Mouse (Mus musculus) ES-Bruce4 (cell line): ENCODE results near the gene Prkcsh. TPM values are rescaled to one million over a fixed set of nuclear protein-coding genes. Genes with fewer than 3 reads are reported as not detected.

Experiments
- H3K27ac ChIP-seq: 2 replicates; pipeline ENCODE4 v1.5.1; 2012; ENCODE audit warnings: low read length, inconsistent platforms; ENCODE audit not compliant: insufficient read depth
- H3K27me3 ChIP-seq: 2 replicates; pipeline ENCODE4 v1.6.1; 2012; ENCODE audit warnings: mild to moderate bottlenecking, low read length, inconsistent platforms; ENCODE audit not compliant: control insufficient read depth, poor library complexity, insufficient read depth, severe bottlenecking
- H3K36me3 ChIP-seq: 2 replicates; pipeline ENCODE4 v1.6.1; 2012; ENCODE audit warnings: inconsistent platforms, mild to moderate bottlenecking, low read length, moderate library complexity; ENCODE audit not compliant: control insufficient read depth, poor library complexity, insufficient read depth, severe bottlenecking
- H3K4me1 ChIP-seq: one replicate; pipeline ENCODE4 v1.8.1; 2011; ENCODE audit warnings: low read length; ENCODE audit not compliant: control insufficient read depth, insufficient read depth
- H3K4me3 ChIP-seq: 2 replicates; pipeline ENCODE4 v1.5.1; 2011; ENCODE audit warnings: low read depth, mild to moderate bottlenecking, low read length
- H3K9ac ChIP-seq: 2 replicates; pipeline ENCODE4 v1.6.1; 2012; ENCODE audit warnings: low read depth, mild to moderate bottlenecking, inconsistent platforms; ENCODE audit not compliant: poor library complexity, severe bottlenecking
- H3K9me3 ChIP-seq: replicated peaks from 2 replicates; pipeline ENCODE4 v1.6.1; 2012; ENCODE audit warnings: mild to moderate bottlenecking, low read length, inconsistent platforms; ENCODE audit not compliant: control insufficient read depth, poor library complexity, insufficient read depth, severe bottlenecking
- CTCF ChIP-seq: IDR thresholded peaks from one replicate; pipeline ENCODE4 v1.8.1; 2011; ENCODE audit warnings: low read depth, low read length
- EP300 ChIP-seq: IDR thresholded peaks from 2 replicates; pipeline ENCODE4 v1.6.1; 2011; ENCODE audit warnings: low read depth, low read length; ENCODE audit not compliant: insufficient read depth
- POLR2A ChIP-seq: IDR thresholded peaks from one replicate; pipeline ENCODE4 v1.8.1; 2011; ENCODE audit warnings: low read length; ENCODE audit not compliant: insufficient read depth
- polyA plus RNA-seq: library from polyadenylated mRNA; stranded (reverse); fragments of >200 nt; gene quantifications from 2 replicates; pipeline ENCODE4 v1.2.4, GENCODE M21; 2011; ENCODE audit warnings: low read depth; ENCODE audit not compliant: missing spikeins, insufficient read depth, insufficient read length

The Prkcsh gene
- 108 and 116 TPM in 2 replicates for polyA plus RNA-seq

DNA sequence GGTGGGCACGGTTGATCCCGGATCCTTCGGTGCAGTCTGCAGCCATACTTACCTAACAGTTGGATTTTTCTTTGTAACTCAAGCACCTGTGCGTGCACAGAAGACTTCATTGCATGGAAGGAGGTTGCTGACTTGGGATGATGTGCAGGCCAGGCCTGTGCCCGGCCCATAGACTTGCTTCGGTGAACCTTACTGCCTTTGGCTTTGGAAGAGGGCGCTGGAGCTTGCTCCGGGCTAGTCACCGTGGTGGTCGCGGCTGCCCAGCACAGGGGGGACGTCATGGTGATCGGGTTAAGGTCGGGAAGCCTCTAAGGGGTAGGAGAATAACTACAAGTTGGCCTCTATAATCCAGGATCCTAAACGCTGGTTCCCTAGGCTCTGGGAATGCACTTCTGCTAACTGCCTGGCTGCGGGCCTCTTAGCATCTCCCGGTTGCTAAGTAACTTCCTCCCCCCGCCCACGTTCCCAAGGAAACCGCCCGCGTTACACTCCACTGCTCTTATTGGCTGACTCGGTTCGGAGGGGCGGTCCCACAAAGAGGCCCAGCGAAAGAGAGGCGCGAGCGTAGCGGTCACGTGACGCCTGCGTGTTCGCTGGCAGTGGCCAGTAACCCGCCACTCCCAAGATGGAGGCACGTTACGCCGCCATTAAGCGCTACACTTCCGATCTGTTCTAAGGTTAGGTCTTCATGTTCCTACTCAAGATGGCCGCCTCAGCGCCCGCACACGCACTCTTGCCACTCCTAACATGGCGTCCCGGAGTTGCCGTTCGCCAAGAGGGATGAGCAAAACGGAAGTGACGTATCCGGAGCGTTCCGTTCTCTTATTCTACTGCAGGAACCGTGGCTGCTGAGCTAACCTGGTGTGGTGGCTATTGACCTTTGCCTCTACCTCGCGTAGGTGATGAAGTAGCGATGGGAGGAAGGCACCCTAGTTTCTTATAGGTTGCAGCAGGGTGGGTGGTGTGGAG is at the start of gene Prkcsh, which contains the start of gene Ccdc151:
Gene Prkcsh (plus strand): TSS at position 613 of the 969 bp plus-strand sequence.
Gene Ccdc151 (minus strand): TSS at position 441 of the 969 bp plus-strand sequence.
- TF ChIP-seq POLR2A (peak; percentile 87), CTCF (no peak), EP300 (peak; percentile 34; the same call in 1 of the 2 replicates)
- Histone ChIP-seq H3K27me3 (no peaks in the 10 kb centered on the region), H3K4me3 (peak within 1 kb of the TSS; percentile 89), H3K36me3 (peaks cover 30% of the 10 kb centered on the region), H3K4me1 (no peaks in the 10 kb centered on the region), H3K27ac (peak within 1 kb of the TSS; percentile 11), H3K9ac (peak within 1 kb of the TSS; percentile 38), H3K9me3 (no peaks in the 10 kb centered on the region)

DNA sequence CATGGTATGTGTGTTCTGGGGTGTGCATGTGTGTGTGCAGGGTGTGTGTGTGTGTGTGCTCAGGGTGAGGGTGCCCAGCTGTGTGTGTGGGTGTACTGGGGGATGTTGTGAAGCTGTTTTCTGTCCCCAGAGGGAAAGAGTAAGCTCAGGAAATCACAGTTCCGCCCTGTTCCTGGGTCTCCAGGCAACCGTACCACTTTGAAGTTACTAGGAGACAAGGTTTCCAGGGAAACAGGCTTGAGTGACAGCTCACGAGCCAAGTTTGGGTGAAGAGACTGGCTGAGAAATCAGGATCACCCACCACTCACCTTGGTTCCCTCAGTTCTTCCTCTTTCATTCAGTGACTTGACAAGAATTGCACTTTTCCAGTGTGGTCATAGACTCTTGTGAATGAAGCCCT is 49.0 kb upstream of the Prkcsh start:
- H3K4me3 ChIP-seq: no peak overlapping the region
- no peaks in the 10 kb centered on the region for H3K9me3 ChIP-seq
- H3K9ac ChIP-seq: no peak overlapping the region
- no peak for TF ChIP-seq EP300
- TF ChIP-seq CTCF: no peak
- TF ChIP-seq POLR2A: no peak
- H3K36me3 ChIP-seq: no peaks in the 10 kb centered on the region
- no peak overlapping the region for H3K27ac ChIP-seq
- no peaks in the 10 kb centered on the region for H3K4me1 ChIP-seq
- H3K27me3 ChIP-seq: no peaks in the 10 kb centered on the region

DNA sequence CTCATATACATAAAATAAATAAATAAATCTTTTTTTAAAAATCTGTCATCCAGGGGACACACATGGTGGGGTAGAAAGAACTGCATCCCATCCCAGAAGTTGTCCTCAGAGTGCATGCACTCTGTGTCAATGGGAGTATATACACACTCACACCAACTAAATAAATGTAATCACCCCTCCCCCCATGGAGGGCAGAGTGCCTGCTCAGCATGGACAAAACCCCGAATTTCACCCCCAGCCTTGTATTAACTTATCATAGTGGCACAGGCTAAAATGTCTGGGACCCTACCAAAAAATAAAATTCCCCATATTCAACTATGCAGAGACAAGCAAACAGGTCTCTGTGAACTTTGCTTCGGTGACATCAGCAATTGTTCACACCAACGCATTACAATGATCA is 48.0 kb upstream of the Prkcsh start:
- H3K27ac ChIP-seq: no peak overlapping the region
- TF ChIP-seq EP300 (no peak), CTCF (no peak), POLR2A (no peak)
- H3K9me3 ChIP-seq: no peaks in the 10 kb centered on the region
- H3K27me3 ChIP-seq: no peaks in the 10 kb centered on the region
- no peak overlapping the region for H3K4me3 ChIP-seq
- H3K4me1 ChIP-seq: no peaks in the 10 kb centered on the region
- H3K9ac ChIP-seq: no peak overlapping the region
- no peaks in the 10 kb centered on the region for H3K36me3 ChIP-seq

DNA sequence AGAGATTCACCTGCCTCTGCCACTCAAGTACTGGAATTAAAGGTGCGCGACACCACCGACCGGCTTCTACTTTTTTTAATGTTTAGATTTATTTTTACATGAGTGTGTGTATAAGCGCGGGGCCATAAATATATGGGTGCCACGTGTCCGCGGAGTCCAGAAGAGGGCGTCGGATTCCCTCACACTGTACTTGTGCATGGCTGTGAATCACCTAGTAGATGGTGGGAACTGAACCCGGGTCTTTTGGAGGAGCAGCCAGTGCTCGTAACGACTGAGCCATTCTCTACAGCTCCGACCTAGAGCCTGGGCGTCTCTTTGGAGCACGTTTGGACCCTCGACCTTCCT is 47.4 kb upstream of the Prkcsh start:
- H3K27ac ChIP-seq: no peak overlapping the region
- no peaks in the 10 kb centered on the region for H3K36me3 ChIP-seq
- H3K27me3 ChIP-seq: no peaks in the 10 kb centered on the region
- peak overlapping the region; percentile 46 for H3K9ac ChIP-seq
- H3K4me1 ChIP-seq: no peaks in the 10 kb centered on the region
- no peaks in the 10 kb centered on the region for H3K9me3 ChIP-seq
- TF ChIP-seq POLR2A (no peak), CTCF (peak; percentile 46), EP300 (no peak)
- peak overlapping the region; percentile 99 for H3K4me3 ChIP-seq

DNA sequence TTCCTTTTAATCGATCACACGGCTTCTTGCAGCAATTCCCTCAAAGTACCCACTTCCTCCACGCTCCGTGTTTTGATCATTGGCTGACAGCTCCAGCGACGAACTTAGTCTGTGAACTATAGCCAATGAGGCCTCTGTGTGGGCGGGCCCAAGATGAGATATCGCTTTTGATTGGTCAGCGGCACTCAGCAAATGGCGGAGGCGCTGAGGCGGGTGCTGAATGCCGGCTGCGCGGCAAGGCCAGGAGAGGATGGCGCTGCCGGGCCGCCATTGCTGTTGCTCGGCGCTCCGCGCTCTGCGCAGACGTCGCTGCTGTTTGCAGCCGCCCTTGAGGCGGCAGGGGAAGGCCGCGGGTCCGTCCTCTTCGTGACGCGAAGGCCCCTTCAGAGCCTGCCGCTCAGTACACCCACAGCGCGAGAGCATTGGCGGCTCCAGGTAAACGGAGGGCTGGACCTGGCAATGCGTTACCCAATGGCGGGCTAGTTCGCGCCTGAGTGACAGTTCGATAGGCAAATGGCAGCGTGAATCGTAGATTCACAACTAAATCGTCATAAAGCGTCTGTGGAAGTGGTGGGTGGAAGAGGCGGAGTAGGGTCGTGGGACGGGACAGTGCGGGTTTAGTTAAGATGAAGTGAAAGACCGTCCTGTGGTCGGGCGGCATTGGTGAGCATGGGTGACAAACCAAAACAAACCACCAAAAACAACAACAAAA is 46.9 kb upstream of the Prkcsh start, which contains the start of gene Swsap1:
Gene Swsap1 (plus strand): TSS at position 186 of the 712 bp plus-strand sequence.
- no peak within 1 kb of the TSS for H3K27ac ChIP-seq
- no peaks in the 10 kb centered on the region for H3K36me3 ChIP-seq
- no peak for TF ChIP-seq CTCF
- TF ChIP-seq POLR2A: peak; percentile 32

More for the DNA sequence above, 46.9 kb upstream of the Prkcsh start, which contains the start of gene Swsap1:
- peak within 1 kb of the TSS; percentile 99 for H3K4me3 ChIP-seq
- H3K27me3 ChIP-seq: no peaks in the 10 kb centered on the region
- no peaks in the 10 kb centered on the region for H3K9me3 ChIP-seq
- H3K4me1 ChIP-seq: no peaks in the 10 kb centered on the region
- H3K9ac ChIP-seq: peak within 1 kb of the TSS; percentile 46
